Mouse (Mus musculus) cortical plate, adult 2 months (tissue): ENCODE results near the gene Rundc1. TPM values are rescaled to one million over a fixed set of nuclear protein-coding genes. Genes with fewer than 3 reads are reported as not detected.
"Not testable (repeated sequence)": the region's sequence is repeated elsewhere in the genome, so short reads cannot be mapped to it uniquely, and the experiment has no call there.

ENCODE experiments used
- H3K27ac ChIP-seq: fragments of 200-500 bp; 2 replicates; pipeline ENCODE4 v1.5.1; 2012; ENCODE audit warnings: low read length, control low read depth, inconsistent platforms; ENCODE audit not compliant: insufficient read depth
- H3K4me1 ChIP-seq: fragments of 200-500 bp; 2 replicates; pipeline ENCODE4 v1.6.1; 2011; ENCODE audit warnings: low read length; ENCODE audit not compliant: control insufficient read depth, insufficient read depth
- H3K4me3 ChIP-seq: fragments of 200-500 bp; 2 replicates; pipeline ENCODE4 v1.5.1; 2011; ENCODE audit warnings: mild to moderate bottlenecking, low read length, control low read depth; ENCODE audit not compliant: insufficient read depth
- CTCF ChIP-seq: fragments of 200-500 bp; IDR thresholded peaks from 2 replicates; pipeline ENCODE4 v1.5.1; 2011; ENCODE audit warnings: mild to moderate bottlenecking, control low read depth, low read length; ENCODE audit not compliant: insufficient read depth; ENCODE audit errors: extremely low read depth
- POLR2A ChIP-seq: fragments of 200-500 bp; IDR thresholded peaks from 2 replicates; pipeline ENCODE4 v1.6.1; 2011; ENCODE audit warnings: mild to moderate bottlenecking, low read length, control low read depth; ENCODE audit not compliant: insufficient read depth; ENCODE audit errors: extremely low read depth
- polyA plus RNA-seq: library from polyadenylated mRNA; depleted of rRNA; stranded (reverse); fragments of >200 nt; gene quantifications from 2 replicates; pipeline ENCODE4 v1.2.3, GENCODE M21; 2012

Gene Rundc1
- polyA plus RNA-seq, 1 experiment = 38.8 TPM

DNA sequence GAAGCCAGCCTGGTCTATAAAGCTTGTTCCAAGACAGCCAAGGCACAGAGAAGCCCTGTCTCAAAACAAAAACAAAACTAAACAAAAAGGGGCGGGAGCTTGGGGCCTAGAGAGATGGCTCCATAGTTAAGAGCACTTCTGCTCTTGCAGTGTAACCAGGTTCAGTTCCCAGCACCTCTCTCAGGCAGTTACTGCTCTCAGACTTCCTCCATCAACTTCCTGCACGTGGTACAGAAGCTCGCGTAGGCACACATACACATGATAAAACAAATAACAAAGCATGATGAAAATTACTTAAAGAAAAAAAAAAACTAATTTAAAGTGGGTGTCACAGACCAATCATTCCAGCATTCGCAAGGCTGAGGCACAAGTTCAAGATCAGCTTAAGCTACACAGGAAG lies 4.7 kb upstream of the Rundc1 start:
- H3K4me3 ChIP-seq = no peak overlapping the region
- peaks cover 4% of the 10 kb centered on the region; the same call in 1 of the 2 replicates for H3K4me1 ChIP-seq
- H3K27ac ChIP-seq = no peak overlapping the region
- TF ChIP-seq POLR2A = no peak
- no peak for TF ChIP-seq CTCF

DNA sequence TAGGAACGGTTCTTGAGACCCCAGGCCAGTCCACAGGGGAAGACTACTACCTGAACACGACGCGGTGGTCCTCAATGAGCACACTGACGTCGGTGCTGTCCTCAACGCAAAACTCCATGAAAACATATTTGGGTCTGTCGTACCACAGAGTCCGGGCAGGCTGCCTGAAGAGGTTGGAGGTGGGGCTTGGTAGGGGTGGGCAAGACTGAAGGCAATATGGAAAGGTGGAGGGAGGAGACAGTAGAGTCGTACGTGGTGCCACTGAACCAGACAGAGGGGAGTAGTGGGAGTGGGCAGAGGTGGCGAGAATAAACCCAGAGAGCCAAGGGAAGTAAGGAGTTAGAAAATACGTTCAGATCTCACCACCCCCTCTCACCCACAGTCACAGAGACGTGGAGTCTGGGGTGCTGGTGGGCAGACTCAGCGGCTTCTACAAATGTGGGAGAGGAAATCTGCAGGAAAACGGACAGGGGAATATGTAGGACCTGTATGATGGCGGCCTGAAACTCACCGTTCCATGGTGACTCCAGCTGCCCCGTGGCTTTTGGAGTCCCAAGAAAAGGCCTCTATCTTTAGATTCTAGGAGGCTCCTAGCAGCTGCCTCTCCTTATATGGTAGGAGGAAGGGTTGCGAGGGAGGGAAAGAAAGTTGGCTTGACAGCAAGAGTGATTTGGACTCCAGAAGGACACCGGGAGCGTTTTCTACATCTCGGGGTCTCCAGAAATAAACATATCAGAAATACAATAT lies 607 bp upstream of the Rundc1 start, which contains the start of gene Gm27029:
Gene Gm27029 (minus strand): TSS at position 692 of the 747 bp plus-strand sequence.
- TF ChIP-seq POLR2A (no peak), CTCF (no peak)
- Histone ChIP-seq H3K4me1 (peaks cover 2% of the 10 kb centered on the region; the same call in 1 of the 2 replicates), H3K27ac (peak within 1 kb of the TSS; percentile 92), H3K4me3 (peak within 1 kb of the TSS; percentile 92)

GRCm38 (mm10) chr11:101426165-101426564 lies 1.3 kb downstream of the Rundc1 start:
- Histone ChIP-seq H3K27ac (no peak overlapping the region), H3K4me1 (peaks cover 2% of the 10 kb centered on the region; the same call in 1 of the 2 replicates)
- TF ChIP-seq CTCF = no peak
- no peak for TF ChIP-seq POLR2A

GRCm38 (mm10) chr11:101431327-101431726 lies 6.4 kb downstream of the Rundc1 start:
- no peak for TF ChIP-seq POLR2A
- no peak for TF ChIP-seq CTCF
- Histone ChIP-seq H3K27ac (no peak overlapping the region), H3K4me1 (no peaks in the 10 kb centered on the region; the same call in 1 of the 2 replicates), H3K4me3 (no peak overlapping the region)

More at GRCm38 (mm10) chr11:101426165-101426564, 1.3 kb downstream of the Rundc1 start:
- H3K4me3 ChIP-seq = peak overlapping the region; percentile 92

GRCm38 (mm10) chr11:101433396-101433795 lies 8.5 kb downstream of the Rundc1 start:
- Histone ChIP-seq H3K4me1 (no peaks in the 10 kb centered on the region), H3K4me3 (no peak overlapping the region), H3K27ac (no peak overlapping the region)
- TF ChIP-seq POLR2A = no peak
- no peak for TF ChIP-seq CTCF

DNA sequence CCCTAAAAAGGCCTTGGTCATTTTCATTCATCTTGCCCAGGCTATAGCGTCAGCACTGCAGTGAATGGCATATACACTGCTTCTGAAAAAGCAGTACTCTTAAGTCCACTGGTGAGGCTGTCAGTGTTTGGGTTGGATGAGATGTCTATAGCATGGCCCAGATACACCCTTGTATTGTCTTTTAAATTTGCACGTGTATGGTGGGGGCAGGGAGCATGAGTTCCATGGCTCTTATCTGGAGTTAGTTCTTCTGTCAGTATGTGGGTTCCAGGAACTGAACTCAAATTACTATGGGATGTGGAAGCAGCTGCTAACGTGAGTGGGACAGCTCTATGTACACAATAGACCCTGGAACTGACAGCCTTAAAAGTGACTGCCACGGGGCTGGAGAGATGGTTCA lies 10.9 kb downstream of the Rundc1 start:
- Histone ChIP-seq H3K4me3 (no peak overlapping the region), H3K4me1 (no peaks in the 10 kb centered on the region), H3K27ac (no peak overlapping the region)
- TF ChIP-seq POLR2A (no peak), CTCF (no peak)

- no peaks in the 10 kb centered on the region for H3K4me1 ChIP-seq
- TF ChIP-seq CTCF (no peak), POLR2A (no peak)
- no peak overlapping the region for H3K27ac ChIP-seq
- no peak overlapping the region for H3K4me3 ChIP-seq
Measured at GRCm38 (mm10) chr11:101436916-101437315, 12.0 kb downstream of the Rundc1 start.

DNA sequence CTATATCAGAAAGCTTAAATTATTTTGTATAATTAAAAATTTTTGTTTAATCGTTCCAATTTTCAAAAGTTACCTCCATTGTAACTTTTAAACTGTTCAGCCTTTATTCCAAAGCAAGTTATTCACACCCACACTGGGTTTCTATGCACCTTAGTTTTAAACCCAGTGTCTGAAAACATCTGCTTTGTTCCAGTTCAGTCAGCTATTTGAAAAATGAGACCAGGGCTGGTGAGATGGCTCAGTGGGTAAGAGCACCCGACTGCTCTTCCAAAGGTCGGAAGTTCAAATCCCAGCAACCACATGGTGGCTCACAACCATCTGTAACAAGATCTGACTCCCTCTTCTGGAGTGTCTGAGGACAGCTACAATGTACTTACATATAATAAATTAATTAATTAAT lies 13.1 kb downstream of the Rundc1 start:
- H3K4me3 ChIP-seq, H3K4me1 ChIP-seq, H3K27ac ChIP-seq: not testable (repeated sequence)

GRCm38 (mm10) chr11:101441450-101442126 lies 16.7 kb downstream of the Rundc1 start:
- not testable (repeated sequence) for H3K4me3 ChIP-seq, H3K27ac ChIP-seq, H3K4me1 ChIP-seq

- Histone ChIP-seq H3K4me3 (peak within 1 kb of the TSS; percentile 52), H3K4me1 (peaks cover 3% of the 10 kb centered on the region; the same call in 1 of the 2 replicates), H3K27ac (no peak within 1 kb of the TSS)
- TF ChIP-seq POLR2A (peak; percentile 81), CTCF (peak; percentile 77)
Measured at GRCm38 (mm10) chr11:101442127-101442693, 17.3 kb downstream of the Rundc1 start, which contains the start of gene Rpl27. Gene Rpl27 (plus strand): TSS chr11:101442298.

- peak overlapping the region; percentile 52 for H3K4me3 ChIP-seq
- H3K27ac ChIP-seq = no peak overlapping the region
- peaks cover 3% of the 10 kb centered on the region; the same call in 1 of the 2 replicates for H3K4me1 ChIP-seq
- TF ChIP-seq POLR2A (no peak), CTCF (no peak)
Measured at GRCm38 (mm10) chr11:101442760-101443159, 17.9 kb downstream of the Rundc1 start.
